Mouse (Mus musculus): ENCODE measurements around the gene Xpot.
A peak's percentile ranks its signal among the peaks of the same experiment; 100 is the strongest.

Xpot gene

DNA sequence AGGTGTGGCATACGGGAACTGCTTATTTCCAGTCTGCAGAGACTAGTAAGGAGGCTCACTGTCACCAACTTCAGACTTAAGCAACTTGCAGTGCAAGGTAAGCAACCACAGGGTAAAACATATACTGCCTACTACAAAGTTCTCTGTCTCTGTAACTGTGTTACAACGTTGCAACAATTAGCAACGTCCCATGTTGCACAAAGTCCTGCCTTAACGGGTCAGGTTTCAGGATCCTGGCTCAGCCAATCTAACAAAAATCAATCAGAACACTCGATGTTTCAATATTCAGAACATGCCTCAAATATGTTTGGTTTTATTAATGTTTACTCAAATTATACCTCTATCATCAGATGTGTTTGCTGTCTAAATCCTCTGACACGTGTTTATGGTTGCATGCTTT is 3.7 kb downstream of the Xpot start:
- DNase-seq (ENCODE audit: low spot score), result no peak

- DNase-seq (ENCODE audit: low spot score), result no peak
These were observed 10.2 kb downstream of the Xpot start for GRCm38 (mm10) chr10:121615935-121616334.

- DNase-seq (ENCODE audit: low spot score), result no peak
These were observed 10.8 kb downstream of the Xpot start for GRCm38 (mm10) chr10:121615146-121615870.

DNA sequence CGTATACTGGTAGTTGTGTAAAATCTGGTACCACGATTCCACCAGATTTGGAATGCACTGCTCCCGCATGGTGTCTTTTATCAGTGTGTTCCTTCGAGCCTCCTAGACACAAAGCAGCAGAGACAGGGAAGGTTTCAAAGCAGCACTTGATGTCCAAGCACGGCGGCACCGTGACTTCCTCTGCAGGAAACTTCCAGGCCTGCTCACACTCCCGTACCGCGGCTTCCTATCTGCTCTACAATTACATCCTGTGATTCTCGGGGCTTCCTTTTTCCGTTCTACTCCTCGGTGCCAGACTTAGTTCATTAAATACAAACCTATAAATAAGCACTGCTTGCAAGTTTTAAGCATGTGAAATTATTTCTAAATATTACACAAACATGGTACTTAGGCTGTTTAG is 12.6 kb downstream of the Xpot start:
- no peak for DNase-seq (ENCODE audit: low spot score)

DNA sequence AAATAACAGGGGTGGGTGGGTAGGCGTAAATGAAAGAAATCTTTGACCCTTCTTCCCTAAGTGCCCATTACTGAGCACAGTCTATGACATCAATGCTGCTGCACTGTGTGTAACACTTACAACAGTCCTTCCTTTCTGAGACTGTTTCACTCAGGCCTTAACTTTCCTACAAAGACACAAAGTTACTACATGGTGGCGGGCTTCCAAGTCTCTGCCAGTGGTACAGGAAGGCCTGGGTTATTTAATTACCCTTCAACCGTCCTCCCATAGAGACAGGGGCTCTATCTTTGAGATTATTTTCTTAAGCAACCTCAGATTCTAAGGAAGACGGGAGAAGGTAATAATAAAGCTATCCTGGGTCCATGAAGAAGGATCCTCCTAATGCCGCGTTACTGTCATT is 13.7 kb downstream of the Xpot start:
- DNase-seq (ENCODE audit: low spot score), result no peak

- DNase-seq (ENCODE audit: low spot score), result no peak
These were observed 14.5 kb downstream of the Xpot start for GRCm38 (mm10) chr10:121611587-121611986.

GRCm38 (mm10) chr10:121608177-121608576 is 18.0 kb downstream of the Xpot start:
- peak; percentile 25 for DNase-seq (ENCODE audit: low spot score)

DNA sequence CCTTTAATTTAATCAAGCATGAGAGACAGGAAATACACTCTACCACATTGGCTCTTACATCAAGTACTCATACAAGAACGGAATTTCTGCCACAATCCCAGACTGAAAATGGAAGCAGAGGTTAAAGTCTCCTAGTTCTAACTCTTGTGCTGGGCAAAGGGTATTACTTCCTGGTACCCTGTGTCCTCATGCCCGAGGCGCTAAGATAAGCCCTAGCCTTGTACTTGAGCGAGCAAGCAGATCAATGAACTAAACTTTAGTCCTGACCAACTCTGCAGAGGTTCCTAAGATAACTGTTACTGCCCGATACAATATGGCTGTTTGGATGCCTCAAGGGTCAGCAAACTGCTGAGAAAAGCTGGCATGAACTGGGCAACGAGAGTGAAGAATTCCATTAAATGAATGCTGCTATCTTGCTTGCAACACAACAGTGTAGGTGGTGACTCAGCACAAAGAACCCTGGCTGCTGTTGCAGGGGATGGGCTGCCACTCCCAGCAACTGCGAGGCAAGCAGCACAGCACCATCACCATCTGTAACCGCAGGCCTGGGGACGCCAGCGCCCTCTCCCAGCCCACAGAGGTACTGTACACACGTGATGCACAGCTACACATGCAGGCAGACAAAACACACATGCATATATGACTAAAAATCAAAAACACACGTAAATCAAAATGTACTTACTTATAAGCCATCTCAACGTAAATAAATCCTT is 21.3 kb downstream of the Xpot start:
- DNase-seq (ENCODE audit: low spot score), result no peak

GRCm38 (mm10) chr10:121603556-121603955 is 22.6 kb downstream of the Xpot start:
- no peak for DNase-seq (ENCODE audit: low spot score)

- DNase-seq (ENCODE audit: low spot score), result no peak
These were observed 24.9 kb downstream of the Xpot start for GRCm38 (mm10) chr10:121601272-121601671.

GRCm38 (mm10) chr10:121596580-121596979 is 29.6 kb downstream of the Xpot start:
- DNase-seq (ENCODE audit: low spot score), result no peak

GRCm38 (mm10) chr10:121591106-121591505 is 35.0 kb downstream of the Xpot start:
- no peak for DNase-seq (ENCODE audit: low spot score)

GRCm38 (mm10) chr10:121587371-121587840 is 38.7 kb downstream of the Xpot start:
- DNase-seq (ENCODE audit: low spot score), result no peak

DNA sequence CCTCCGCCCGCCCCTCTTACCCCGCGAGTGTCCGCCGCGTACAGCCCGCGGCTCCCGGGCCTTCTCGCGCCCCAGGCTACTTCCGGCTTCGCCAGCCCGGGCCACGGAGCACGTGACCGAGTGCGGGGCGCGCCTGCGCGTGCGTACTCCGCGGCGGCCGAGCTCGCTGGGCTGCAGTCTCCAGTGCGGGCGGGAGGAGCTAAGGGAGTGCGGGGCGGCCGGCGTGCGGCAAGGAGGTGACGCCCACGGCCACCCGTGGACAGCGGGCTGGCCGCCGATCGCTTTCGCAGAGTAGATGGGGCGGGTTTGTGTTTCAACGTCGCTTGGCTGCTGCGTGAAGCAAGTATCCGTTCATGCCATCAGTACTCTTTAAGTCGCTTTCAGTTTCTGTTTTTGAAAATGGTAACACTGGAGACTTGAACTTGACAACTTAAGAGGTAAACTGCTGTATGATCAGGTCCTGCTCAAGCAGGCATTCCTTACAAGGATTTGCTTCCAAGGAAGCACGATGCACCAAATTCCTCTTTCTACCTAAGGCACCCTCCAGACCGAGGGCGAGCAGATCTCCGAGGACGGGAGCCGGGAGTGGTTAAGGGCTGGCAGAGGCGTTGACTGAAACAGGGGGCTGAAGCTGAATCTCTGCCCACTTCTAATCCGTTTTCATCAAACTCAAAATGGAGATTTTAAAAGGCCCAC is 39.3 kb downstream of the Xpot start, which contains the start of gene Tbk1:
Gene Tbk1, minus strand, starts transcription at position 113 of the 696 bp plus-strand sequence.
- DNase-seq (ENCODE audit: low spot score), result peak; percentile 91

DNA sequence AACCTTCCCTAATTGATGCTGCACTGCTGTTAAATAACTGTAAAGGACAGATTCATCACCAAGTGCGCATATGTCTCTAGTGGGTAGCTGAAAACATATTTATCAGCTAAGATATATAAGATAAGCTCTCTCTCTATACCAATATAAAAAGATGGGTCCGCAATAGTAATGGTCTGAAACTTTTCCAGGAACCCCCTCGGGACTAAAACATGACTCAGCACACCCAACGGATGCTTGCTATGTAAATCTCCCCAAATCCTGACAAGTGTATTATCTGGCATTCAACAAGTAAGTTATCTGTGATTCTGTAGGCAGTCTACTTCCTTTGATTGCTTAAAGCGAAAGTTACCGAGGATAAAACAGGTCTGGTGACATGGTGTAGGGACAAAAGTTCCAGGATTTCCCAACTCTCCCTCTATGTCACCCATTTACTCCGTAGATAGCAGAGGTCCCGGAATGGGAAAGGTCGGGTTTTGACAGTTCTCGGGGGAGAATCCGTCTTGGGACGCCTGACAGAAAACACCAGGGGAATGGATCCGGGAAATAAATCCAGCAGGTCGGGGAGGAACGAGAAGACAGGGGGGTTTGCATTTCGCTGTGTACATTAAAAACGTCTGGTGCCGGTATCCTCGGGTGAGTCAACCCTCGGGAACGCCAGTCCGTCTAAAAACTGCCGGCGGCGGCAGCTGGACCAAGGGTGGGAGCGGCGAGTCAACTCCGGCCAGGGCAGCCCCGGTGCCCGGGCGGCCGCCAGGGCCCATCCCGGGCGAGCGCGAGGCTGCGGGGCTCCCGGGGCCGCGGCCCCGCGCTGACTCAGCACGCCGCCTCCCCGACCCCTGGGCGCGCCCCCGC is 40.1 kb downstream of the Xpot start:
- peak; percentile 30 for DNase-seq (ENCODE audit: low spot score)

GRCm38 (mm10) chr10:121585056-121585790 is 40.9 kb downstream of the Xpot start:
- DNase-seq (ENCODE audit: low spot score), result no peak

DNA sequence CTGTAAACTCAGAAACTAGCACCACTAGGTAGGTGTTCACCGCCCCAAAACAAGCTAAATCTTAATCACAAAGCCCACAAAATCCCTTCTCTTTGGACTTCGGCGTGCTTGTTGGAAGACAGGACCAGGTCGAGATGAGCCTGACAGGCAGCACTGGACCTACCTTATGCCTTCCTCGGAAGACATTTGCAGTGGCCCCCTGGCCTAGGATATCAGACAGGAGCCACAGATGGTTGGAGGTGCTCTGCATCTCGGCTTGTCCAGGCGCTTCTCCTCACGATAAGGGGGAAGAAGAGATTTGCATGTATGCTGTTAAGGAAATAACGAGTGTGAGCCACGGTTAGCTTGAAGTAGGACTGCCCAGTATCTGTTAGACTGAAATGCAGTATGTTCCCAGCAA is 42.1 kb downstream of the Xpot start:
- DNase-seq (ENCODE audit: low spot score), result no peak

- no peak for DNase-seq (ENCODE audit: low spot score)
These were observed 43.1 kb downstream of the Xpot start for GRCm38 (mm10) chr10:121583016-121583415.

- DNase-seq (ENCODE audit: low spot score), result no peak
These were observed 43.8 kb downstream of the Xpot start for GRCm38 (mm10) chr10:121582287-121582686.

GRCm38 (mm10) chr10:121581405-121581804 is 44.7 kb downstream of the Xpot start:
- no peak for DNase-seq (ENCODE audit: low spot score)

GRCm38 (mm10) chr10:121580381-121580780 is 45.8 kb downstream of the Xpot start:
- no peak for DNase-seq (ENCODE audit: low spot score)

All from urinary bladder, postnatal 25 days (tissue).